Mouse (Mus musculus) small intestine, adult 2 months (tissue): ENCODE measurements around the gene Map4k3. TPM values are rescaled to one million over a fixed set of nuclear protein-coding genes. Genes with fewer than 3 reads are reported as not detected.

ENCODE experiments used
- H3K27ac ChIP-seq: fragments of 200-500 bp; 2 replicates; pipeline ENCODE4 v1.5.1; 2012; ENCODE audit warnings: low read depth, low read length, control low read depth, inconsistent platforms; ENCODE audit not compliant: insufficient read depth
- H3K27me3 ChIP-seq: fragments of 200-500 bp; 2 replicates; pipeline ENCODE4 v1.6.1; 2012; ENCODE audit warnings: mild to moderate bottlenecking, moderate library complexity, low read length, inconsistent platforms; ENCODE audit not compliant: control insufficient read depth, insufficient read depth
- H3K36me3 ChIP-seq: fragments of 200-500 bp; 2 replicates; pipeline ENCODE4 v1.6.1; 2012; ENCODE audit warnings: mild to moderate bottlenecking, low read length, control low read depth, inconsistent platforms; ENCODE audit not compliant: control insufficient read depth, insufficient read depth
- H3K4me1 ChIP-seq: fragments of 200-500 bp; 2 replicates; pipeline ENCODE4 v1.6.1; 2012; ENCODE audit warnings: low read length, inconsistent platforms, mixed read lengths; ENCODE audit not compliant: control insufficient read depth, insufficient read depth, insufficient read length
- H3K4me3 ChIP-seq: fragments of 200-500 bp; 2 replicates; pipeline ENCODE4 v1.5.1; 2012; ENCODE audit warnings: low read depth, mild to moderate bottlenecking, control low read depth, inconsistent platforms, low read length, moderate library complexity
- CTCF ChIP-seq: fragments of 200-500 bp; IDR thresholded peaks from 2 replicates; pipeline ENCODE4 v1.5.1; 2012; ENCODE audit warnings: low read depth, mild to moderate bottlenecking, control low read depth, inconsistent platforms, low read length, moderate library complexity, mixed read lengths; ENCODE audit not compliant: insufficient replicate concordance, insufficient read length; ENCODE audit errors: extremely low read depth
- POLR2A ChIP-seq: fragments of 200-500 bp; IDR thresholded peaks from 2 replicates; pipeline ENCODE4 v1.6.1; 2012; ENCODE audit warnings: low read depth, mild to moderate bottlenecking, control low read depth, inconsistent platforms, low read length, moderate library complexity
- WGBS: fragments of 180-500 bp; shearing (Covaris S2); methylation state at CpG from one replicate; pipeline ENCODE4 v1.1.7; 2018; 5-methylcytosine and 5-hydroxymethylcytosine counted together
- polyA plus RNA-seq: library from polyadenylated mRNA; depleted of rRNA; stranded (reverse); fragments of >200 nt; gene quantifications from 2 replicates; pipeline ENCODE4 v1.2.3, GENCODE M21; 2012

The Map4k3 gene
- polyA plus RNA-seq, 1 experiment = 9.4 TPM

DNA sequence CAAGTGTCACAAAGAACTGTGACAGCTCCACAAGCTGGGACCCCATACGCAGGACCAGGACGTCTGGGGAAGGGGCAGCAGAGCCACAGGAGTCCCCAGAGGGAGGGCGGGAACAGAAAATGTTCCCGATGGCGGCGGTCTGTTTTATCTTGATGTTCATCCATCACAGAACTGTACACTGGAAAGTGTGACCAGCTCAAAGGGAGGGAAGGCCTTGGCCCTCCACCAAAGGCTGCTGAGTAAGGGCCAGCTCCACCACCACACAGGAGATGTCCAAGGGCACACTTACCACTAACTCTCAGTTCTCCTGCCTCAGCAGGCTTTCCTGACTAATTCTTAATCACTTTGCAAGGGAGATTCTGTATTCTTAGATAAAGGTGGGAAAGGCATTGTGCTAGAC lies 82.2 kb downstream of the Map4k3 start:
- Histone ChIP-seq H3K36me3 (peaks cover 37% of the 10 kb centered on the region), H3K4me3 (no peak overlapping the region), H3K27ac (no peak overlapping the region), H3K27me3 (no peaks in the 10 kb centered on the region), H3K4me1 (peaks cover 3% of the 10 kb centered on the region)
- 75% methylated on average over 6 of the region's 6 CpGs for WGBS
- TF ChIP-seq CTCF = no peak
- TF ChIP-seq POLR2A = no peak

DNA sequence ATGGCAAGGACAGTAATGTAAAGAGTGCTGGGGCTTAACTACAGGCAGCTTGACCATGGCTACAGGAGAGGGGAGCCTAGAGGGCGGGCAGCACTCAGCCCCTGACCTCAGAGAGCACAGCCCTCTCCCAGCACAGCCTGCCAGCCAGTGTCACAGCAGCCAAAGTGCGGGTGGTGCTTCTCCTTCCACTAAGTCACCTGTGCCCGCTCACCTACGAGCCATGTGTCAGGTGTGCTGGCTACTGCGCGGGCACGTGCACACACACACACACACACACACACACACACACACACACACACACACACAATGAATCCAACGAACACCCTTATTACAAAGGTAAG lies 82.6 kb downstream of the Map4k3 start:
- Histone ChIP-seq H3K36me3 (peaks cover 38% of the 10 kb centered on the region), H3K27ac (no peak overlapping the region; the same call in 1 of the 2 replicates), H3K4me3 (no peak overlapping the region), H3K4me1 (peaks cover 3% of the 10 kb centered on the region), H3K27me3 (no peaks in the 10 kb centered on the region)
- TF ChIP-seq POLR2A = no peak
- TF ChIP-seq CTCF = no peak
- 89% methylated on average over 8 of the region's 8 CpGs for WGBS

DNA sequence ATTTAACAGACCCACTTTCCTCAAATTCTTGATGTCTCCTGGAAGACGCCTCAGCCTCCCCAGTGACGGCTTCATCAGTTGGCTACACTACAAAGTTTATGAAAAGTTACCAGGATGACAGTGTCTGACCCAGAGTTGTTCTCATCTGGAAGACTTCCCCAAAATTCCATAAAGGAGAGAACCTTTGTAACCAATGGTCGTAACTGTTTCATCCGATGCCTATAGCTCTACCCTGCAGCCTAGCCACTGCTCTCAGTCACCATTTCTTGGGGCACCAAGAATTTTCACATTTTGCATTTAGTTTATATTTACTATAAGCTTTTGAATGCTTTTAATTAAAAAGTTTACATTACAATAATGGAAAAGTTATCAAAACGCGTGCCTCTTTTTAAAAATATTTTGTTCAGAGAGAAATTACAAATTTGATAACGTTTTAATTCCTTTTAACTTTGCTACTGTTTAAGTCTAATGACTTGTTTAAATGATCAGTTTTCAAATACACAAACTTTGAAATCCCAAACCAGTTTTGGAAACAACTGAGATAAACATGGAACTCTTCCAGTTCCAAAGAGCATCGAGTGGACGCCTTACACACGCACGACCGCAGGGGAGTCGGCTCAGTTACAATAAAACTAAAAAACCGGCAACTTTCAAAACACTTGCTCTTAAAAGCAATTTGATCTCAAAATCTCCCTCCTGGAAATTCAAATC lies 83.1 kb downstream of the Map4k3 start:
- no peaks in the 10 kb centered on the region for H3K27me3 ChIP-seq
- H3K4me1 ChIP-seq = peaks cover 3% of the 10 kb centered on the region
- H3K4me3 ChIP-seq = no peak overlapping the region
- 81% methylated on average over 14 of the region's 14 CpGs for WGBS
- H3K36me3 ChIP-seq = peaks cover 37% of the 10 kb centered on the region
- H3K27ac ChIP-seq = no peak overlapping the region
- no peak for TF ChIP-seq CTCF
- no peak for TF ChIP-seq POLR2A

DNA sequence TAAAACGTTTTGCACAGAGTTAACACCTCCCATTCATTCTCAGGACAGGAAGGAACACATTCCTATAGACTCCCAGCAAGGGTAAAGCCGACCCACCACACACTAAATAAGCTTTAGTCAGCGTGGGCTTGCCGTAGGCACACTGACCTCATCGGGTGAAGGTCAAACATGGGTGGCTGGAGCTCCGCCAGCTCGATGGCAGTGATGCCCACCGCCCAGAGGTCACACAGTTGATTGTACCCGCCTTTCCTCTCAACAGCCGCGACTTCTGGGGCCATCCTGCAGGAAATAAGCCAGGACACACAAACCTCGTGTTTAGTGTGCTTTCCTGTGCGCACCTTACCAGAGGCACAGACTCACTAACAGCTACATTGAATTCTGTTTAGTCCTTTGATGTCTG lies 83.7 kb downstream of the Map4k3 start:
- TF ChIP-seq CTCF = no peak
- no peak for TF ChIP-seq POLR2A
- 74% methylated on average over 13 of the region's 13 CpGs for whole genome bisulfite sequencing
- no peak overlapping the region for H3K4me3 ChIP-seq
- H3K27me3 ChIP-seq = no peaks in the 10 kb centered on the region
- H3K36me3 ChIP-seq = peaks cover 35% of the 10 kb centered on the region
- H3K27ac ChIP-seq = no peak overlapping the region
- H3K4me1 ChIP-seq = peaks cover 3% of the 10 kb centered on the region

DNA sequence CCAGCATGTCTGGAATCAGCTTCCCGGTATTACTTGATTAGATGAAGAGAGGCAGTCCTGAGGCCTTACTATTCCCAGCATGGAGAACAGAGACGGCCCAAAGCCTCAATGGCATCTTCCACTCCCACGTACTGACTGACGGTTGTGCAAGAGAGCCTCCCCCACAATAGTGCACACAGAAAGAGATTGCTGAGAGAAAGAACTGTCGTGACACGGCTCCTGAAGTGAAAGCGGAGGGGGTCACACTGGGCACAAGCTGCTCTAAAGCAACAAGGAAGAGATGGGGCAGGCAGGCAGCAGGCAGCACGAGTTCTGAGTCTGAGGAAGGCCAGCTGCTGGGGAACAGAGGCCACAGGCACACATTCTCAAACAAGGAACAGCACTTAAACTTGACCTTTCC lies 90.2 kb downstream of the Map4k3 start:
- WGBS = 81% methylated on average over 8 of the region's 8 CpGs
- no peak for TF ChIP-seq POLR2A
- no peak for TF ChIP-seq CTCF
- Histone ChIP-seq H3K27me3 (no peaks in the 10 kb centered on the region), H3K36me3 (peaks cover 23% of the 10 kb centered on the region), H3K27ac (no peak overlapping the region), H3K4me3 (no peak overlapping the region), H3K4me1 (no peaks in the 10 kb centered on the region)

DNA sequence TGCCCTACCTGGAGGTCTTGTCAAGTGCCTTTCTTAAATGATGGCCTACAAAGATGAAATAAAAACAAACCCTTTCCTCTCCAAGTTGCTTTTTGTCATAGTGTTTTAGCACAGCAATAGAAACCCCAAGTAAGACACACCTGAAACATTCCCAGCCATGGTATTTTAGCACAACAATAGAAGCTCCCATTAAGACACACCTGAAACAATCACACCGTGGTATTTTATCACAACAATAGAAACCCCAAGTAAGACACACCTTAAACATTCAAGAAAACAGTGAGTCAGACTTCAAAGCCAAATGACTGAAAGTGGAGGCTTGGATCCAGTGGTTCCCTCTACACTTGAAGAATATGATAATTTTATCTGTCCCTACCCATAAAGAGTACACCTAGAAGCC lies 92.5 kb downstream of the Map4k3 start:
- no peaks in the 10 kb centered on the region for H3K4me1 ChIP-seq
- no peak for TF ChIP-seq CTCF
- no peak for TF ChIP-seq POLR2A
- H3K36me3 ChIP-seq = peaks cover 32% of the 10 kb centered on the region
- no peaks in the 10 kb centered on the region for H3K27me3 ChIP-seq
- H3K4me3 ChIP-seq = no peak overlapping the region
- 65% methylated on average over 1 of the region's 1 CpGs for WGBS
- H3K27ac ChIP-seq = no peak overlapping the region

DNA sequence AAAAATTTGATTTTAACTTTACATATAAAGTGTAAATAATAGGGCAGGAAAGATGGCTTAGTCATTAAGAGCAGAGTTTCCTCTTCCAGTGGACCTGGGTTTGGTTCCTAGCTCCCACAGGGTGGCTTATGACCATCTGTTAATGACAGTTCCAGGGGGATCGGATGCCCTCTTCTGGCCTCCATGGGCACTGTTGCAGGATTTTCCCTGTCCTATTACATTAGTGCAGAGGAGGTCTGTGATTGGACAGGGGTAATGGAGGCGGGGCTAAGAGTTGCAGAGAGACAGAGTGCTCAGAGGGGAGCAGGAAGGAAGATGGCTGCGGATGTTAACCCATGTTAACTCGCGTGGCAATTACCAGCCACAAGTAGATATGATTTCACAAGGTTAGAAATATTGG lies 95.4 kb downstream of the Map4k3 start:
- TF ChIP-seq POLR2A = no peak
- no peak for TF ChIP-seq CTCF
- H3K27me3 ChIP-seq = no peaks in the 10 kb centered on the region
- H3K36me3 ChIP-seq = peaks cover 28% of the 10 kb centered on the region
- WGBS = 97% methylated on average over 5 of the region's 5 CpGs
- no peak overlapping the region for H3K27ac ChIP-seq
- no peak overlapping the region for H3K4me3 ChIP-seq
- H3K4me1 ChIP-seq = no peaks in the 10 kb centered on the region

DNA sequence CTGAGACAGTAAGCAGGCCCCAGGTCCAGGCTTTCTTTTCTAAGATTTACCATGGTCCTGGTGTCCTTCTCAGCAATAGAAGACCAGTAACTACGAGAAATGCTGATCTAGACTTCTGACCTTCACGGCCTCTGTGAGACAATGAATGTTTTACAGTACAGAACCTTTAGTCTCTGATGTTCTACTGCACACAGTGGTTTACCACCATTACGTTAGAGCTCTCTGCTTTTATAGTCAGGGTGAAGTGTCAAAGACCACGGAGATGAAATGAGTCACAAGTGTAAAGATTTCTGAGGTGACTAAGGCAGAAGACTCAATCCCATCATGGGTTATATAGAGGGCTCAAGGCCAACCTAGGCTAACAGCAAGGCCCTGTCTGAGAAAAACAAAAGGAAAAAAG lies 95.9 kb downstream of the Map4k3 start:
- TF ChIP-seq POLR2A = no peak
- TF ChIP-seq CTCF = no peak
- H3K4me1 ChIP-seq = no peaks in the 10 kb centered on the region
- no peaks in the 10 kb centered on the region for H3K27me3 ChIP-seq
- WGBS = 85% methylated on average over 4 of the region's 4 CpGs
- peaks cover 29% of the 10 kb centered on the region for H3K36me3 ChIP-seq
- H3K4me3 ChIP-seq = no peak overlapping the region
- H3K27ac ChIP-seq = no peak overlapping the region
